Comparison of ENCODE assay signal across 29 mouse cellular contexts in genomic region chr2:152863346-152863745, GRCm38 (mm10). TPM values are rescaled to one million over a fixed set of nuclear protein-coding genes. Genes with fewer than 3 reads are reported as not detected.
"Had no signal": no experiment of that assay in that cellular context is flagged by ENCODE, and none has a peak within 500 bp of the region (broad histone marks: within the 10 kb centered on the region; RNA-seq: fewer than 3 reads in every experiment).

No protein-coding gene starts in this region.

- H3K4me3 ChIP-seq: limb, embryonic 10.5 days; limb, embryonic 13.5 days; liver, embryonic 12.5 days; liver, embryonic 15.5 days; lung, embryonic 15.5 days had no signal

- H3K27ac ChIP-seq: kidney, postnatal 0 days; limb, embryonic 10.5 days; limb, embryonic 13.5 days; liver, embryonic 12.5 days; liver, embryonic 15.5 days; lung, embryonic 15.5 days had no signal

- H3K9ac ChIP-seq: limb, embryonic 13.5 days; liver, embryonic 12.5 days; liver, embryonic 15.5 days; lung, embryonic 15.5 days had no signal

- ATAC-seq: liver, embryonic 12.5 days had no signal

- H3K4me1 ChIP-seq: limb, embryonic 10.5 days; limb, embryonic 13.5 days; lung, embryonic 15.5 days had no signal

- DNase-seq: kidney, adult 9 months; kidney, postnatal 36 days; layer of hippocampus, postnatal 36 days; liver; lung, adult 18-20 months; lung, postnatal 10 days; lung, postnatal 4 days; midbrain, embryonic 14.5 days; right cerebral cortex, adult 18-20 months; right cerebral cortex, postnatal 14 days; right cerebral cortex, postnatal 4 days; thymus, adult 18-20 months; thymus, postnatal 36 days had no signal

- H3K27me3 ChIP-seq: limb, embryonic 13.5 days; liver, embryonic 12.5 days; liver, embryonic 15.5 days; lung, embryonic 15.5 days had no signal

- H3K9me3 ChIP-seq: limb, embryonic 10.5 days; limb, embryonic 13.5 days; liver, embryonic 12.5 days; liver, embryonic 15.5 days; lung, embryonic 15.5 days had no signal

- H3K4me2 ChIP-seq: limb, embryonic 13.5 days; liver, embryonic 12.5 days; liver, embryonic 15.5 days; lung, embryonic 15.5 days; midbrain, embryonic 11.5 days had no signal

RNA-seq across cellular contexts. Expression of gene Mylk2, which starts 47.8 kb away (rescaled TPM):
- total RNA-seq: layer of hippocampus, adult 8-10 months; layer of hippocampus, postnatal 10 days; layer of hippocampus, postnatal 36 days; left cerebral cortex, postnatal 14 days; megakaryocyte progenitor cell, adult 5-6 weeks; megakaryocyte-erythroid progenitor cell, adult 5-6 weeks had no signal
- polyA plus RNA-seq: limb, embryonic 10.5 days; liver, embryonic 12.5 days; midbrain, embryonic 11.5 days; midbrain, embryonic 14.5 days; midbrain, postnatal 0 days; neural tube, embryonic 11.5 days; neural tube, embryonic 14.5 days; testis, adult 2 months had no signal
